Mouse (Mus musculus): ENCODE results near the gene Dnajb6. TPM values are rescaled to one million over a fixed set of nuclear protein-coding genes. Genes with fewer than 3 reads are reported as not detected.
"Not testable (repeated sequence)": the region's sequence is repeated elsewhere in the genome, so short reads cannot be mapped to it uniquely, and the experiment has no call there.

Dnajb6 gene
- polyA plus RNA-seq, 1 experiment from 2014 or later: 227 TPM

DNA sequence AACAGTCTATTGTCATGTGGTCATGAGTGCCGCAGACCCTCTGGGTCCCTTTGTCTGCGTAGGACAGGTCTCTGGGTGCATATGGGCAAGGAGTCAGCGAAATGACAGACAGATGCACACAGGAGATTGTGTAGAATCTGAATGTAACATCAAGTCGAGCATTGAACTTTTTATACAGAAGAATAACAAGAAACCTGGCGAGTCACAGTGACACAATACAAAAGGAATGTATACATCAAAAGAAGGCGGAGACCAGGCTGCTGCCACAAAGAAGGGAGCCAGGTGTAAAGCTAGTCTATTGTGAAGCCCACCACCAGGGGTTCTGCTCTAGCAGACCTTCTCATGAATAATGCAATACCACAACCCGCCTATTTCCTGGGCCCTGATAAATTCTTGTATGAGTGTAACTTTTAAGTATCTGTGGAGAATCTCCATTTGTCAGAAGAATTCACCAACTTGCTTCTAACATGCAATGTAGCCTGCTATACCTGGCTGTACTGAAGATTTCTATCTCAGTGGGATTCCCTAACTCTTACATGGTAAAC lies 76.0 kb downstream of the Dnajb6 start:
- not testable (repeated sequence) for H3K27ac ChIP-seq (ENCODE audit: low read depth, low read length); H3K9me3 ChIP-seq (ENCODE audit: control insufficient read depth, low read length); H3K36me3 ChIP-seq (ENCODE audit: control insufficient read depth, insufficient read depth, low read length); H3K9ac ChIP-seq (ENCODE audit: low read length); H3K4me1 ChIP-seq (ENCODE audit: control insufficient read depth, insufficient read depth, low read length); H3K4me2 ChIP-seq (ENCODE audit: low read depth); H3K4me3 ChIP-seq (ENCODE audit: low read depth, low read length); ATAC-seq (ENCODE audit: insufficient read depth, low FRiP score, low TSS enrichment); H3K27me3 ChIP-seq (ENCODE audit: control insufficient read depth, insufficient read depth, low read length); DNase-seq (ENCODE audit: low spot score)
- WGBS: 73% methylated on average over 7 of the region's 7 CpGs

GRCm38 (mm10) chr5:29816523-29817242 lies 81.2 kb downstream of the Dnajb6 start:
- ATAC-seq (ENCODE audit: insufficient read depth, low FRiP score, low TSS enrichment) (no peak), DNase-seq (ENCODE audit: low spot score) (no peak)
- no peak overlapping the region for H3K4me3 ChIP-seq (ENCODE audit: low read depth, low read length)
- no peaks in the 10 kb centered on the region for H3K27me3 ChIP-seq (ENCODE audit: control insufficient read depth, insufficient read depth, low read length)
- WGBS: 98% methylated on average over 5 of the region's 5 CpGs
- no peak overlapping the region for H3K4me2 ChIP-seq (ENCODE audit: low read depth)
- H3K36me3 ChIP-seq (ENCODE audit: control insufficient read depth, insufficient read depth, low read length): no peaks in the 10 kb centered on the region
- H3K27ac ChIP-seq (ENCODE audit: low read depth, low read length): no peak overlapping the region
- no peak overlapping the region for H3K9ac ChIP-seq (ENCODE audit: low read length)
- H3K4me1 ChIP-seq (ENCODE audit: control insufficient read depth, insufficient read depth, low read length): no peaks in the 10 kb centered on the region
- no peaks in the 10 kb centered on the region for H3K9me3 ChIP-seq (ENCODE audit: control insufficient read depth, low read length)

DNA sequence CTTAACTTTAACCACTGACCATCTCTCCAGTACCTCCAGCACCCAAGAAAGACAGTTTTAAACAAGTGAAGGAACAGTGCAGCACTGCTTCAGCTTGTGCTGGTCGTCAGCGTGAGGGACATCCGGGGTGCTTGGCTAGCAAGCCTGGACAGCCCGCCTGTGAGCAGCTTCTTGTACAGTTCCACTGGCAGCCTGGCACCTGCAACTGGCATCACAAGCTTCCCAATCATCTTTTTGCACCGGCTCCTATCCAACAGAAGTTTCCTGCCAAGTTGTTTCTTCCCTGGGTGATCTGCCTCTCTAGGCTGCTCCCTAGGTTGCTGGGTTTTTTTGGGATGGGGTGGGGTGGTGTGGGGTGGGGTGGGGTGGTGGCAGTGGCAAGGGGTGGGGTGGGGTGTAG lies 81.9 kb downstream of the Dnajb6 start:
- Histone ChIP-seq H3K27ac (ENCODE audit: low read depth, low read length) (no peak overlapping the region), H3K36me3 (ENCODE audit: control insufficient read depth, insufficient read depth, low read length) (no peaks in the 10 kb centered on the region), H3K9me3 (ENCODE audit: control insufficient read depth, low read length) (no peaks in the 10 kb centered on the region), H3K4me3 (ENCODE audit: low read depth, low read length) (no peak overlapping the region), H3K4me1 (ENCODE audit: control insufficient read depth, insufficient read depth, low read length) (no peaks in the 10 kb centered on the region), H3K4me2 (ENCODE audit: low read depth) (no peak overlapping the region), H3K9ac (ENCODE audit: low read length) (no peak overlapping the region), H3K27me3 (ENCODE audit: control insufficient read depth, insufficient read depth, low read length) (no peaks in the 10 kb centered on the region)
- 99% methylated on average over 5 of the region's 5 CpGs for WGBS
- DNase-seq (ENCODE audit: low spot score): no peak
- ATAC-seq (ENCODE audit: insufficient read depth, low FRiP score, low TSS enrichment): no peak

DNA sequence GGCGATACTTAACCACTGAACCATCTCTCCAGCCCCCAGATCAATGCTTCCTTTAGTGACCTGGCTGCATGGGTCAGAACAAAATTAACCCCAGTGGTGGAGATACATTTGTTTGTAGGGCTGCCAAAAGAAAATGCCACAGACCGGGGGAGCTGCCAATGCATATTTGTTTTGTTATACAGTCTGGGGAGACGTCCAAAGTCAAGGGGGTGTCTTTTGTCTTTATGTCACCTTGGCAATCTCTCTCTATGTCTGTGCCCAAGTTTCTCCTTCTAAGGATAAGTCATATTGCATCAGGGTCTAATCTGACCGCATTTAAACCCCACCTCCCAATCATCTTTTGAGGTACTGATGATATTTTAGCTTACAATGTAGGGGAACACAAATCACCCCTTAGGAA lies 82.8 kb downstream of the Dnajb6 start:
- no peaks in the 10 kb centered on the region for H3K4me1 ChIP-seq (ENCODE audit: control insufficient read depth, insufficient read depth, low read length)
- WGBS: 90% methylated on average over 4 of the region's 4 CpGs
- no peak for ATAC-seq (ENCODE audit: insufficient read depth, low FRiP score, low TSS enrichment)
- no peaks in the 10 kb centered on the region for H3K9me3 ChIP-seq (ENCODE audit: control insufficient read depth, low read length)
- no peaks in the 10 kb centered on the region for H3K36me3 ChIP-seq (ENCODE audit: control insufficient read depth, insufficient read depth, low read length)
- DNase-seq (ENCODE audit: low spot score): no peak
- H3K27me3 ChIP-seq (ENCODE audit: control insufficient read depth, insufficient read depth, low read length): no peaks in the 10 kb centered on the region
- H3K4me3 ChIP-seq (ENCODE audit: low read depth, low read length): no peak overlapping the region
- H3K4me2 ChIP-seq (ENCODE audit: low read depth): no peak overlapping the region
- no peak overlapping the region for H3K9ac ChIP-seq (ENCODE audit: low read length)
- H3K27ac ChIP-seq (ENCODE audit: low read depth, low read length): no peak overlapping the region

DNA sequence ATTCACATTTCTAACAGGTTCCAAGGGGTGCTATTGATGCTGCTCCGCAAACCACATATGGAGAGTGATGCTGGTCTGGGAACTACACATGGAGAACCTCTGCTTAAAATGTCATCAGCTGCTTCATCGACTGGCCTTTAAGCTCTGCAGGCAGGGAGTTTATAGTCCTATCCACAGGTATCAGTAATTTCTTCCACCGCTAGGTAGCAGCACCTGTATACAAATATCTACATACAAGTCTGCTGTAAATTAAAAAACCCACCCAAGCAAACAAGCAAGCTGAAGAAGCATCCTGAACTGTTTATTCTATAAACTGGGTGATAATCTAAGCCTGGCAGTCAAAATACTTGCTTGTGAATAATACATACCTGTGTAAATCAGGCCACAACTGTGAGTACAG lies 89.3 kb downstream of the Dnajb6 start:
- WGBS: 37% methylated on average over 3 of the region's 3 CpGs
- no peaks in the 10 kb centered on the region for H3K27me3 ChIP-seq (ENCODE audit: control insufficient read depth, insufficient read depth, low read length)
- no peaks in the 10 kb centered on the region for H3K9me3 ChIP-seq (ENCODE audit: control insufficient read depth, low read length)
- no peak overlapping the region for H3K27ac ChIP-seq (ENCODE audit: low read depth, low read length)
- H3K4me3 ChIP-seq (ENCODE audit: low read depth, low read length): no peak overlapping the region
- ATAC-seq (ENCODE audit: insufficient read depth, low FRiP score, low TSS enrichment): no peak
- DNase-seq (ENCODE audit: low spot score): no peak
- H3K36me3 ChIP-seq (ENCODE audit: control insufficient read depth, insufficient read depth, low read length): no peaks in the 10 kb centered on the region
- no peak overlapping the region for H3K9ac ChIP-seq (ENCODE audit: low read length)
- H3K4me1 ChIP-seq (ENCODE audit: control insufficient read depth, insufficient read depth, low read length): no peaks in the 10 kb centered on the region
- no peak overlapping the region for H3K4me2 ChIP-seq (ENCODE audit: low read depth)

DNA sequence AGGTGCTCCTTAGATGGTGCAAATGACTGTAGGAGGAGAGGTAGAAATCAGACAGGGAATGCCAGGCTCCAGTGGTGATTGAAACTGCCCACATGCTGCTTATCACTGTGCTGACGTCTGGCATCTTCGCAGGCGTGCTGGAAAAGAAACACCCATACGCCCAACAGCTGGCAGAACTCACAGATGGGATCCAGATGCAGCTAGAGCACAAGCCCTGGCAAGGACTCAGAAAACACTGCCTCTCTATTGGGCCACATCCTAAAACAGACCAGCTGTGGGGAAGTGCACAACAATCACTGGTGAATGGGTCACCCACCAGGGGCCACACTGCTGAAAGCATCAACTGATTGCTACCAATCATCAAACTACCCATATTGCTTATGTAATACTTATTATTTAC lies 91.3 kb downstream of the Dnajb6 start:
- H3K27ac ChIP-seq (ENCODE audit: low read depth, low read length): no peak overlapping the region
- no peak for DNase-seq (ENCODE audit: low spot score)
- WGBS: 64% methylated on average over 4 of the region's 4 CpGs
- no peak overlapping the region for H3K4me3 ChIP-seq (ENCODE audit: low read depth, low read length)
- H3K27me3 ChIP-seq (ENCODE audit: control insufficient read depth, insufficient read depth, low read length): no peaks in the 10 kb centered on the region
- no peak overlapping the region for H3K9ac ChIP-seq (ENCODE audit: low read length)
- no peak for ATAC-seq (ENCODE audit: insufficient read depth, low FRiP score, low TSS enrichment)
- H3K4me1 ChIP-seq (ENCODE audit: control insufficient read depth, insufficient read depth, low read length): no peaks in the 10 kb centered on the region
- H3K4me2 ChIP-seq (ENCODE audit: low read depth): no peak overlapping the region
- no peaks in the 10 kb centered on the region for H3K9me3 ChIP-seq (ENCODE audit: control insufficient read depth, low read length)
- no peaks in the 10 kb centered on the region for H3K36me3 ChIP-seq (ENCODE audit: control insufficient read depth, insufficient read depth, low read length)

GRCm38 (mm10) chr5:29842444-29843166 lies 107.1 kb downstream of the Dnajb6 start:
- WGBS: 81% methylated on average over 3 of the region's 3 CpGs
- H3K4me1 ChIP-seq (ENCODE audit: control insufficient read depth, insufficient read depth, low read length): no peaks in the 10 kb centered on the region
- no peak overlapping the region for H3K9ac ChIP-seq (ENCODE audit: low read length)
- DNase-seq (ENCODE audit: low spot score): no peak
- no peaks in the 10 kb centered on the region for H3K27me3 ChIP-seq (ENCODE audit: control insufficient read depth, insufficient read depth, low read length)
- ATAC-seq (ENCODE audit: insufficient read depth, low FRiP score, low TSS enrichment): no peak
- H3K4me2 ChIP-seq (ENCODE audit: low read depth): no peak overlapping the region
- no peaks in the 10 kb centered on the region for H3K36me3 ChIP-seq (ENCODE audit: control insufficient read depth, insufficient read depth, low read length)
- H3K4me3 ChIP-seq (ENCODE audit: low read depth, low read length): no peak overlapping the region
- no peak overlapping the region for H3K27ac ChIP-seq (ENCODE audit: low read depth, low read length)
- H3K9me3 ChIP-seq (ENCODE audit: control insufficient read depth, low read length): no peaks in the 10 kb centered on the region

DNA sequence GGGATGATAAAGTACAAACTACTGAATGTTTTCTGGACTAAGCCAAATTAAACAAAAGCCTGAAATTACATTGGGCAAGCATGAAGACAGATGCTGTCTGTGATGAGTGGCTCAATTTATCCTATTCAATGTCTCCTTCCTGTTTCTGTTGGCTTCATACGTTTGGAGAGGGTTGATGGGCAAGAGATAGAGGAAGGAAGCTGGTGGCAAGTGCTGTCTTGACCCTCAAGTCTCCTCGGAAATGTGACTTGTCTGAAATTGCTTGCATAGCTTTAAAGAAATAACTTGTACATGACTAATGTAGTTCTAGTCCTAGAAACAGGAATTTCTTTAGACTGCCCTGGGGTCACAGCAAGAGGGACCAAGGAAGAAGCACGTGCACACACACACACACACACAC lies 109.5 kb downstream of the Dnajb6 start:
- no peaks in the 10 kb centered on the region for H3K27me3 ChIP-seq (ENCODE audit: control insufficient read depth, insufficient read depth, low read length)
- 68% methylated on average over 3 of the region's 3 CpGs for WGBS
- H3K9me3 ChIP-seq (ENCODE audit: control insufficient read depth, low read length): no peaks in the 10 kb centered on the region

GRCm38 (mm10) chr5:29847494-29847893 lies 112.0 kb downstream of the Dnajb6 start:
- H3K36me3 ChIP-seq (ENCODE audit: control insufficient read depth, insufficient read depth, low read length): no peaks in the 10 kb centered on the region
- no peak for DNase-seq (ENCODE audit: low spot score)
- H3K4me2 ChIP-seq (ENCODE audit: low read depth): no peak overlapping the region
- H3K27me3 ChIP-seq (ENCODE audit: control insufficient read depth, insufficient read depth, low read length): no peaks in the 10 kb centered on the region
- H3K27ac ChIP-seq (ENCODE audit: low read depth, low read length): no peak overlapping the region
- ATAC-seq (ENCODE audit: insufficient read depth, low FRiP score, low TSS enrichment): no peak
- 83% methylated on average over 5 of the region's 5 CpGs for WGBS
- H3K9ac ChIP-seq (ENCODE audit: low read length): no peak overlapping the region
- H3K4me3 ChIP-seq (ENCODE audit: low read depth, low read length): no peak overlapping the region
- H3K9me3 ChIP-seq (ENCODE audit: control insufficient read depth, low read length): no peaks in the 10 kb centered on the region
- no peaks in the 10 kb centered on the region for H3K4me1 ChIP-seq (ENCODE audit: control insufficient read depth, insufficient read depth, low read length)

More for the DNA sequence above, 109.5 kb downstream of the Dnajb6 start:
- Histone ChIP-seq H3K4me2 (ENCODE audit: low read depth) (no peak overlapping the region), H3K9ac (ENCODE audit: low read length) (no peak overlapping the region), H3K4me1 (ENCODE audit: control insufficient read depth, insufficient read depth, low read length) (no peaks in the 10 kb centered on the region), H3K36me3 (ENCODE audit: control insufficient read depth, insufficient read depth, low read length) (no peaks in the 10 kb centered on the region), H3K27ac (ENCODE audit: low read depth, low read length) (no peak overlapping the region), H3K4me3 (ENCODE audit: low read depth, low read length) (no peak overlapping the region)
- no peak for ATAC-seq (ENCODE audit: insufficient read depth, low FRiP score, low TSS enrichment)
- DNase-seq (ENCODE audit: low spot score): no peak

All from neural tube, embryonic 11.5 days (tissue).